Mouse (Mus musculus) lung, postnatal 4 days (tissue): ENCODE measurements around the gene Ldlrad1.
A peak's percentile ranks its signal among the peaks of the same experiment; 100 is the strongest.

Source experiments
- DNase-seq, 2 experiments: peaks; one replicate each; pipeline ENCODE4 v3.0.0; 2021

Ldlrad1 gene

DNA sequence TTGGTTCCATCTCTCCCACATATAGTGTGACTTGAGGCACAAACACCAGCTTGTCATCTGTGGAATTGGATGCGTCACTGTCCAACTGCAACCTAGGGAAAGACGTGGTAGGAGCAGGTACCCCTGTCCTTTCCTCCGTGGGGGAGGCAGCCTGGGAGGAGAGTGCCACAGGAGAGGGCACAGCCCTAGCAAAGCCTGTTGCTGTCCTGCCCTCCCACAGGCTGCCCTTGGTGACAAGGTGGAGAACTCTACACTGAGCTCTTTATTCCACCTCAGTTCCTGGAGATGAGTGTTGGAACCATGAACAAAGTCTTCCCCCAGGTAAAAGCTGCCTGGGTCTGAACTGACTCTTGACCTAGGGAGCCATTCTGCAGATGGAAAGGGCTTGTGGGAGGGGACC is at the start of gene Ldlrad1:
TSS of gene Ldlrad1 (plus strand) at position 301 of the 400 bp plus-strand sequence.
- no peak for DNase-seq

DNA sequence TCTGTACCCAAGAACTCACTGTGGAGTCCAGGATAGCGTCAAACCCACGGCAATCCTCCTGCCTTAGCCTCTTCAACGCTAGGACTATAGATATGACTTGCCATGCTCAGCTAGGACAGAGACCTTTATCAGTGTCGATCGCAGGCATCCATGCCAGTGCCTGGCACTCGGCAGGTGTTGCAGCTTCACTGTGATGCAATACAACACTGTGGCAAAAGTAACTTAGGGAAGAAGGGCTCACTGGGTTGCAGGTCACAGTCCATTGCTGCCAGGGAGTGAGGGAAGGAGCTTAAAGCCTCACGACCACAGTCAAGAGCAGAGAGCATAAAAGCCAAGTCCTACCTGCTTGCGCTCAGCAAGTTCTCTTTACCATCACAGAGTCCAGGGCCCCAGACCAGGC is 48.8 kb upstream of the Ldlrad1 start:
- no peak for DNase-seq

DNA sequence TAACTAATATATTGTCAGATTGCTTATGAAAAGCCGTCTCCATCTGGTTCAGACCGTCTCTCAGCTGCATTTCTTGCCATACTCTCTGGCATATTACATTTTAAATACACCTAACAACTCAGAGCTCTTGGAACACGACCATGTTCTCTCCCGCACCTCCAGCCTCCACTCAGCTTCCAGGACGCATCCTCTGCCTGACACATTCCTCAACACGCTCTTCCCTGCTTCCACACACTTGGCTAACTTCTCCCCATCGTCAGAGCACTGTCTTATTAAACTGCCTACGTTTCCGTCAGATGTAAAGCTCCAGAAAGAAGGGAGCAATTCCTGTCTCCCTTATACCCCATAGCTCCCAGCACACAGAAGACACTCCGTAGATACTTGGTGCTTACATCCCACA is 45.6 kb upstream of the Ldlrad1 start:
- DNase-seq, result no peak

DNA sequence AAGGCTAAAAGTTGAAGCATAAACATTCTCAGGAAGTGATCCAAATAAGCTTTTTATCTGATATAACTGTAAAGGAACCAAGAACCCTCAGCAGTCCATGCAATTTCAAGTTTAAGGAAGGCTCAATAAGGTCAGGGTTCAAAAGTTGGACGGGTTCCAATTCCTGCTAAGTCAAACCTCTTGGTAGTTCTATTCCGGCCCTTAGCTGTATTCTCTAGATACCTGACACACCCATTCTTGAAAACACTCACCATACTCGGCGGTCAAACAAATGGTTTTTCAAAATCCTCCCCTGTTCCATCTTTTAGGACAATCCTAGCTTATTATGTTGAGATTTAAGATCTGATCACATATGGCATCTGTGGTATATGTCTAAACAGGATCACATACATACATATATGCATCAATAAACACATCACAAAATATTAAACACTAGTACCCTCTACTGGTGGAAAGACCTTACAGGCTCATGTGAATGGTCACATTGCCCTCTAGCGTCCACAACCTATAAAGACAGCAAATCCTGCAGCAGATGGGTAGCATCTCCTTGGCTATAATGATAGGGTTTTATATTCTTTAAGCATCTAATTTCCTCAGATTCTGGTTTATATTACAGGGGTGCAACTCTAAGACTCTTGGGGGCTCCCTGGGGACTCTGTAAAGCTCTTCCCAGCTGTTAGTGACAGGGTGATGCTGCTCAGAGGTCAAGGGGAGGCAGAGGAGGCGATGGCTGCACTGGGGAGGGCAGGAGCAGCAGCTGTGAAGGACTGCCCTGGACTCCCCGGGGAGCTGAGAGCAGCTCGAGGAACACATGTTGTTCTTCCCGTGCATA is 45.0 kb upstream of the Ldlrad1 start:
- peak; percentile 62 to 79 for DNase-seq

DNA sequence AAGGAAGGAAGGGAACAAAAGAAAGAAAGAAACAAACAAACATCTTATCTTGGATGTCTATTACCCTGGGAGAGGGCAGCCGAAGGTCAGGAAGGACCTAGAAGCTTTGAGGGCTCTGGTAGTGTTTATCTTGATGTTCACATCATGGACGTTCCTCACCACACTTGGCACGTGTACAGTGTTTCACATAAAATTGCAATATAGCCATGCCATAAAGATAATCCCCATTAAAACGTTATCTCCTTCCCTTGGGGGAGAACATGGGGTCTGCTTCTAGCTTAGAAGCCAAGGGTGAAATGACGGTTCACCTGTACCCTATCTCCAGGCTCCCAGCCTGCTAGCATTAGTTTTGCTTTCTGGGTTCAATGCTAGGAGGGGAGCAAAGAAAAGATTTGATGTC is 42.3 kb upstream of the Ldlrad1 start:
- no peak for DNase-seq

DNA sequence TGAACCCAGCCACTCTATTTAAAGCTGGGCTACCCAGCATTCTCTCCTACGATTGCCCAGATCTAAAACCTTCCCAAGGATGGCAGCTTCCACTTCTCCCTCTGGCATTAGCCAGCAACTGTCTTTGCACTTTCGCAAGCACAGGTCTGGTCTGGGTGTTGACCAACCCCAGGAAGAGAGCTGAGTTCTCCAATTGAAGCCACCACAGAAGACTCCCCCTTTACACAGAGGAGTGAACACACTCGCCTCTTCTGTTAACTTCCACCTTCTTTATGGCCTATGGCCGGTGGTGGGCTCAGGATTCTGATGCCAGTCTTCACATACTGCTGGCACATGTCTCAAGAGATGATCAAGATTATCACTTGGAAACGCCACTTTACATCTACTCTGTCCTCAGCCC is 41.2 kb upstream of the Ldlrad1 start:
- DNase-seq, result peak in 1 of 2 experiments; percentile 27

DNA sequence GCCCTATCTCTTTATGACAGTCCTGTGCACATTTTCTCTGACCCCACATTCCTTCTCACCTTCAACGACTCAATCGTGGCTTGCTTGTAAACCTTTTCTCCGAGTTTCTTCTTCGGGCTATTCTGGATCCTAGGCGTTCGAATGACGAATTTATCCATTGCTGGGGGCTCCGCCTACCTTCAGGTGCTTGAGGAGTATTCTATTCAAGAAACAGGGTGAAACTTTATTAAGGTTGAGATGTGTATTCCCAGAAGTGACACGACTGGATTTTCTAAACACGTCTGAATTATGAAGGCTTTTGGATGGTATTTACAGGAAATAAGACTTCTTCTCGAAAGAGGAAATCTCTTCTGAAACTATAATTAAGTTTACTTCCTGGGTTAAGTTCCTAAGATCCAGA is 31.5 kb upstream of the Ldlrad1 start:
- no peak for DNase-seq

DNA sequence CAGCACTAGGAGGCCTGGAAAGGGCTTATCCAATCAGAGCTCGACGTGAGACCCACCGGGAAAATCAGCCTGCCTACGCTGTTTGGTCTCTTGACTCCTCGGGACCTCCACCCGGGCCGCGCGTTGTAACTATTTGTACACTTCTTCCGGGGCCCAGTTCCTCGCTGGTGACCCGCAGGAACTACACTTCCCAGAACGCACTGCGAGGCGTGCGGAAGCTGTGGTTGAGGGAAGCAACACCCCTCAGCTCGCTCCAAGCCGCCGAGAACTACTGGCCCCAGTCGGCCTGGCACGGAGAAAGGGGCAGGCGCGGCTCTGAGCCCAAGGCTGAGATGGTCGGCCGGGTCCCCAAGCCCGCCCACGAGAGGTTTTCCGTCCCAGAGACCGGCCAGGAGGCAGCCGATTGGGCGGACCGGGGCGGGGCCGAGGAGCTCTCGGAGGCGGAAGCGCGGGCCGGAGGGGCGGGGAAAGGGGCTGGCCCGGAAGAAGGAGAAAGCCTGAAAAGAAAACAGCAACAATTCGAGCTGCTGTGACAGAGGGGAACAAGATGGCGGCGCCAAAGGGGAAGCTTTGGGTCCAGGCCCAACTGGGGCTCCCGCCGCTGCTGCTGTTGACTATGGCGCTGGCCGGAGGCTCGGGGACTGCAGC is 30.7 kb upstream of the Ldlrad1 start, which contains the start of gene Tmem59:
TSS of gene Tmem59 (plus strand) at position 218 of the 648 bp plus-strand sequence.
- DNase-seq, result peak; percentile 98 to 100

DNA sequence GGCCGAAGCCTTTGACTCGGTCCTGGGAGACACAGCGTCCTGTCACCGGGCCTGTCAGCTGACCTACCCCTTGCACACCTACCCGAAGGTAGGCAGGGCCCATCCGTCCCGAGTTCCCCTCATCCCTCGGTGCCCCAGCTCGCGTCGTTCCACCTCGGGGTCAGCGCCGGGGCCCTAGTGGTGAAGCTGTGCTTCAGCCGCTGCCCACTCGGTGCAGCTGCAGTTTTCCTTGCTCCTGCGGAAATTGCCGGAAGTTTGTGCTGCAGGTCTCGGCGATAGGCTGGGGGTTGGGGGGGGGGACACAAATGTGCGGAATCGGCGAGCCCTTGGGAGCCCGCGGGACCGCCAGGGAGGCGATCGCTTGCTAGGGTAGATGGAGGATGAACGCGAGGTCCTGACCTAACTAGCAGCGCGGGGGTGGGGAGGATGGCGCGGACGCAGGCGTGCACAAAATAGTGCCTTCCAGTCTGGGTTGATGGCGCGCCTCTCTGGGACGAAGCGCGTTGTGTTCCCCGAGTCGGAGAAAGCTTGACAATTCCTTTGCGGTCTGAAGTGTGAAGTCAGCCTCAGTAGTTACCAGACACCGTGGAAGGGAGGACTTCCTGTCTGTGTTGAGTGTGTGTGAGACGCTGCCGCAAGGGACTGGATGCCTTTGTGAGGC is 30.0 kb upstream of the Ldlrad1 start, which contains the start of gene Tceanc2:
TSS of gene Tceanc2 (minus strand) at position 287 of the 661 bp plus-strand sequence.
- DNase-seq, result peak; percentile 58 to 61

DNA sequence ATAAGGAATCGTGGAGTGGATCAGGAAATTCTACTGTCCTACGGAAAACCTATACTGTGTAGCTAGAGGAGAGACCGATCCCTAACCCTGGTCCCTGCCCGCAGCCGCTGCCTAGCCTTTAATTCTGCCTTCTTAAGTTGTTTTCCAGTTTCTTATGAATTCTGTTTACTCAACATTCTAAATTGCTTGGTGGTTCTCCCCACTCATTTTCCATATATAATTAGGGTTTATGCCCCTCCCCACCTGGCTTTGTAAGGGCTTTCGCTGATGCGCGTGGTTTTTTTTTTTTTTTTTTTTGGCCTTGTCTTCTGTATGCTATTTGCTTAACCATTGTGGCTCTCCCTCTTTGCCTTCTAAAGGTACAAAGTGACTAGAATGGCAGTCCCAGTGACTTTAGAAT is 29.4 kb upstream of the Ldlrad1 start:
- DNase-seq, result no peak

DNA sequence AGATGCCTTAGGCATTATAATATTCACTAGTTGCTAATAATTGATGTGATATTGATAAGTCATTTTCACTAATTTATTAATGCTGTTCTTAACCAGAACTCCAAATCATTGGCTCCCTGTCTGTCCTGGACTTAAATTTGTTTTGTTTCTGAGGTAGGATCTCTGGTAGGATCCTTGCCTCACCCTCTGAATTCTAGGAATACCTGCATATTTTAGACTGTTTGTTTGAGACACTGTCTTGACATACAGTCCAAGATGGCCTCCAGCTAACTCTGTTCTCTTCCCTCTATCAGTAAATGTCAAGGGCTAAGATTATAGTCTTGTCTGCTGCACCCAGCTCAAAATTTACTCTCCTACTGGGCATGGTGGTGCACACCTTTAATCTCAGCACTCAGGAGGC is 28.2 kb upstream of the Ldlrad1 start:
- DNase-seq, result no peak

DNA sequence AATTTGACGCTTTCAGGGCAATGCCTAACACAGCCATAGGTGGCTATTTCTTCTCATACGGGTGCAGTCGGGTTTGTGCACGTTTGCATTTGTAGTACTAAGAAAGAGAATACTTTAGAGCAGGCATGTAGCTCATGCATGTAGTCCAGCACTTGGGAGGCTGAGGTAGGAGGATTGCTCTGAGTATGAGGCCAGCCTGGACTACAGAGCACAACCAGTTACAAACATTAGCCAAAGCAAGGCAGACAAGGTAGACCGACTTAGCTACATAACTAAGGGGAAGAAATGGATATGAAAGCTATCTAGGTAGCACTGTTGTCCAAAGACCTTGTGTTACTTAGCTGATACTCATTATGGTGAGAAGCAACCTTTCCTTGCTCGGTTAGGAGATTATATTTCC is 27.1 kb upstream of the Ldlrad1 start:
- no peak for DNase-seq

DNA sequence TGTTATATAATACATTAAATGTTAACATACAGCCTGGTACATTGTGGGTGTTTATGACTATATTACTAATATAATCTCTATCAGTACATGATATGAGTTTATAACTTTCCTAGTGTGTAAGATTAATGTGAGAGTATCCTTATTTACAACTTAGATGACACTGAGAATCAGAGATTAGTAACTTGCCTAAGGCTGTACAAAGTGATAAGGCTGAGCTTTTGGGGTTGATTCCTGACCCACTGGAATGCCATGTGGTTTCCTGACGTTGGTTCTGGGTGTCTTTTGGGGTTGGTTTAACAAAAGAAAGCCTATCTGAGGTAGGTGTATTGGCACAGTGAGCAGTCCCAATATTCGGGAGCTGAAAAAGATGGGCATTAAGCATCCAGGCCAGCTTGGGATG is 26.2 kb upstream of the Ldlrad1 start:
- no peak for DNase-seq

DNA sequence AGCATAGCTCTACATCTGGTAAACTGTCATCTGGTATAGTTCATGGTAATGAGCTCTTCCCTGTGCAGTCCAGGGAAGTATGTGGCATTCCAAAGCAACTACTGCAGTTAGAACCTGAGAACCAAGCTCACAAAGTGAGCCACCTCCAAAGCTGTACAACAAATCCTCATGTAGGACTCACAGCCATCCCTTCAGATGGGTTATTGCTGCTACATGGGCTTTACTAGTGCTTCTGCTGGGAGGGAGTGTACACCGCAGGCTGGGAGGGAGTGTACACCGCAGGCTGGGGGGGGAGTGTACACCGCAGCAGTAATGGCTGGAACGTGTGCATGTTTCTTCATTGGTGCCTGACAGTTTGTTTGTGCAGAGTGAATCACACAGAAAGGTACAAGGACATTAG is 25.8 kb upstream of the Ldlrad1 start:
- no peak for DNase-seq

DNA sequence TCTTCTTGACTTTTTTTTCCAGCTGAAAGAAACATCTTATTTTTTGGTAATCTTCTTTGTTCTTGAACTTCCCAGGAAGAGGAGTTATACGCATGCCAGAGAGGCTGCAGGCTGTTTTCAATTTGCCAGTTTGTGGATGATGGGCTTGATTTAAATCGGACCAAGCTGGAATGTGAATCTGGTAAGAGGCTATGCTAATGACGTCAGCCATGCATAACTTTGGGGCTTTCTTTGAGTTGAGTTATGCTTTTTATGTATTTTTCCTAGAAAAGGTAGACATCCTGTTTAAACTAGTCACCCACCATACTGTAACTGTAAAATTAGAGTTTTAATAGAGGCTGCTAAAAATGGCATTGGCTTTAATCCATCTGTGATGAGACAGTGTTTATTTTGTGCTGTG is 23.3 kb upstream of the Ldlrad1 start:
- no peak for DNase-seq

DNA sequence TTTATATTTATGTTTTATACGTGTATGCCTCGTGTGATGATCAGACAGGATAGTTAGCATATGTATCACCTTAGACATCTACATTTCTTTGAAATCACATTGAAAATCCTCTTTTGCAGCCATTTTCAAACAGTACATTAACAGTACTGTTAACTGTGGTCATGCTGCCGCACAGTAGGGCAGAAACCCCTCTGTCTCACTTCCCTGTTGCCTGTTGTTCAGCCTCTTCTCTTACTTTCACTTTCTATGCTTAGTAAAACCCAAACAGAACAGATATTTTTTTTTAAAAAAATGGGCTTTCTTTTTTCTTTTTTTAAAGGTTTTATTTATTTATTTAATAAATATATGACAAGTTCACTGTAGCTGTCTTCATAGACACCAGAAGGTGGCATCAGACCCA is 15.1 kb upstream of the Ldlrad1 start:
- no peak for DNase-seq

DNA sequence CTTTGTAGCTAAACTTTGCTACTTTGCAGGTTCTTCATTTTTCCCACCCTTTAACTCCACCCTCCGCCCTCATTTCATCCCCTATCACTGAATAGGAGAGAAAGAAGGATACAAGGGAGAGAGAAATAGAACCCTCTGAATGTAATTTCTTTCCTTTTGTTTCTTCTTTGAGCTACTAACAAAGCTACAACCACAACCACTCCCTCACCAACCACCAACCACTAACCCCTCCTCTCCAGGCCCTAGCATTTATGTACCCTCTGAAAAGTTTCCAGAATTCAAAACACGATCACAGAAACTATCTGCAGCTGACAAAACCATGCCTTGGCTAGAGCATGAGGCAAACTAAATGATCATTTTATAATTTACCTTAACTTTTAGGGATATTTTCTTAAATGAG is 12.5 kb upstream of the Ldlrad1 start:
- no peak for DNase-seq

DNA sequence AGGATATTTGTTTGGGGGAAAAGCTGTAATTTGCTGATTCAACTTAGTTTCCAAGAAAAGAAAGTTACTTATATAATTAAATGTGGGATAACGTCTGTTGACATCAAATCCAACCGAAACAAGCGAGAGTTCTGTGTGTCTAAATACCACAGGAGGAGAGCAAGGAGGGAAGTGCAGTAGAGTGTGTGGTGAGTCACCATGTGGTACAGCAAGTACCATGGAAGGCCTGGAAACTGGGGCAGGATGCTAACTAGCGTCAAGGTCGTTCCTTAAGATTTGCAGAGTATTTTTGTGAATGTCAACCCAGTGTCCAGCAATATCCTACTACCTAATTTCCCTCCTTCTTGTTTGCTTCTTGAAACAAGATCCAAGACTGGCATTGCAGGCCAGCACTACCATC is 10.9 kb upstream of the Ldlrad1 start:
- no peak for DNase-seq

DNA sequence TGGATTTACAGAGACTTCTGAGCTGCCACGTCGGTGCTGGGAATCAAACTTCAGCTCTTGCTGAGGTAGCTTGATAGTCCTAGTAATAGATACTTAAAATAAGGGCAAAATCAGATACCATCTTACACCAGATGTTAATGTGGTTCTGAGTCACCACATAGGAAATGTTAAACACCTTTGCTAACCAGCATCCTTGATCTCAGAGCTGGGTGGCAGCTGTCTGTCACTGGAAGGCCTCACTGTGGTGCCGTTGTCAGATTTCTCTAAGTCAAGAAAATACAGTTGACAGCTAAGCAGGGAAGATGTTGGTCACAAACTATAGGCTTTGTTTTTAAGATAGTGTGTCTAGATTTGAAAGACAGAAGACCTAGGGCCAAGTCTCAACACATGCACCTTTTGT is 7.2 kb upstream of the Ldlrad1 start:
- DNase-seq, result no peak

DNA sequence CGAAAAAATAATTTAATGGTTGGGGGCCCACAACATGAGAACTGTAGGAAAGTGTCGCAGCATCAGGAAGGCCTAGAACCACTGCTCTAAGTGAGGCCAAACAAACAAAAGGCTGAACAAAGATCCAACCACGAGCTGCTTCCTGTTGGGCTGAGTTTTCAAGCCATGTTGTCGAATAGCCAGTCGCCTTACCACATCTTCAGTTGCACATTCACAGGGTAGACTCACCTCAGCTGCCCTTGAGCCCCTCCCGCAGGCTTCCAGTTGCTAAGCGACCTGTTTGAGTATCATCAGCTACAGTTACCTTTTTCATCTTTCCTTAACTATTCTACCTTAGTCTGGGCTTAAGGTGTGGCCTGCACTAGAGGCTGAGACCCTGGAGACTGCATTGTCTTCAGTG is 6.0 kb upstream of the Ldlrad1 start:
- DNase-seq, result no peak

DNA sequence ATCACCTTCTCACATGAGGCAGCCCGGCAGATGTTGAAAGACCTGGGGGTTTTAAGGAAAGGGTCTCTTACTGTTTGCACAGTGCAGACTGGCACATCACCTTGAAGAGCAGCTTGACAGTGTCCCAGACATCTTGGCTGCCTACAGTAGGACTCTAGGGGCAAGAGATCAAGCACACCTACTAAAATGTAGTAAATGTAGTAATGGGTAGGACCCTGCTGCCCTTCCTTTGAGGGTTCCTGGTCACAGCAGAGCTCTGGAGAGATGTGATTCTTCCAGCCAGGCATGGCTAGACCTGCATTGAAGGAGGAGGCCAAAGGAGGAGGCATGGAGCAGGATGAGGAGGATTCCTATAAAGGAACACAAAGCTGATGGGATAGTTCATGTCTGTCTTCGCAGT is 2.0 kb upstream of the Ldlrad1 start:
- DNase-seq, result no peak

DNA sequence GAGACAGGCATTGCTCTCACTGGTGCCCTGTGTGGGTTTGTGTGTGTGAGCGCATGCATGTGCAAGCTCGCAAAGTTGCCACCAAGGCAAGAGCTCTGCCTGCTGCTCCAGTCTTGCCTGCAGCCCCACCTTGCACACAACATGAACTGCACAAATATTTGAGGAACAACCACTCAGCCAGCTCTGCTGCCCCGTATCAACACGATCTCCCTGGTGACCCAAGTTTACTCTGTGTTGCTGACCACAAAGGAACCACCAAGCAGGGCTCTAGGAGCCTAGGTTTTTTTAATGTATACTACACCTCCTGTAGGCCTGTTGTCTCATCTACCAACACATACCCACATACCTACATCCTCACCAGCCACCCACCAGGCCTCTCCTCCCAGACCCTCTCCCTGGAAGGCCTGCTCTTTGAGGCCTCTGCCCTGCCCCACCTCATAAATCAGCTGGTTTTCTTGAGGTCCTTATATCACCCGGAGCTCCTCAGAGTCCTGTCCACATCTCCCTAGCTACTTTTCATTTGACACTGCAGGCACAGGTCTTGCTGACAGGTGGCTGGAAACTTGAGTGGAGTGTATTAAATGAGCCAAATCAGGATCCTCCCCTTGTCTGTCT is 1.6 kb downstream of the Ldlrad1 start:
- DNase-seq, result peak; percentile 32 to 72

DNA sequence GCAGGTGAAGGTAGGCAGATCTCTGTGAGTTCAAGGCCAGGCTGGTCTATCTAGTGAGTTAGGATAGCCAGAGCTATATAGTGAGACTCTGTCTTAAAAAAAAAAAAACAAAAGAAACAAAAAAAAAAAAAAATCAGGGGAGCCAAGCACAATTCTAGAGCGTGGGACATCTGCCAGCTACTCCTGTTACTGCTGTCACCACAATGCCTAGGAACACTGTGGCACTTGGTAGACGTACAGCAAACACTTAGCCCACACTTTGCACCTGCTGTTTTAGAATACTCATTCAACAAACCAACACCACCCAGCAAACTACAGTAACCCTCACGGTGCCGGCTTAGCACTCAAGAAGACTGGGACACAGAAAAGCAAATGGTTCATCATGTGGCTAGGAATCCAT is 2.5 kb downstream of the Ldlrad1 start:
- DNase-seq, result peak; percentile 62 to 70
